Comparison of ENCODE assay signal across 11 mouse cellular contexts in genomic region chr3:29134509-29134908, GRCm38 (mm10). TPM values are rescaled to one million over a fixed set of nuclear protein-coding genes. Genes with fewer than 3 reads are reported as not detected.
DNase-seq lines count a peak whose midpoint lies in the region; ATAC-seq and TF ChIP-seq lines count a peak whose summit lies in the region.
"Had no signal": no experiment of that assay in that cellular context is flagged by ENCODE, and none has a peak within 500 bp of the region (broad histone marks: within the 10 kb centered on the region; RNA-seq: fewer than 3 reads in every experiment).

No protein-coding gene starts in this region.

- TF ChIP-seq EP300 in heart, postnatal 0 days (IDR thresholded peaks at IDR 0.05; ENCODE audit: low read depth), result no peak
- TF ChIP-seq EP300 in heart, adult 2 months (IDR thresholded peaks at IDR 0.05; ENCODE audit: insufficient read depth, low read depth, low read length), result no peak

- no peaks in the 10 kb centered on the region for H3K36me3 ChIP-seq in heart, postnatal 0 days (replicated peaks; ENCODE audit: control insufficient read depth, insufficient read depth, low read length)
- H3K36me3 ChIP-seq in heart, adult 2 months (ENCODE audit: control insufficient read depth, insufficient read depth, low read length), result no peaks in the 10 kb centered on the region
- no peaks in the 10 kb centered on the region for H3K36me3 ChIP-seq in neural tube, embryonic 15.5 days

- DNase-seq in heart, postnatal 0 days (ENCODE audit: low spot score), result no peak
- DNase-seq in heart, adult 2 months, result no peak
- peak; percentile 46 for DNase-seq in retina, postnatal 1 day
- DNase-seq in retina, embryonic 14.5 days (ENCODE audit: low spot score), result no peak
- peak; percentile 40 for DNase-seq in lung, postnatal 10 days
- no peak for DNase-seq in layer of hippocampus, postnatal 25 days (ENCODE audit: extremely low spot score in 1 of 2, low spot score in 1 of 2)
- DNase-seq in frontal cortex, postnatal 25 days (ENCODE audit: low spot score in 2 of 2), result no peak
- DNase-seq: cerebellum, adult 8-10 months had no signal

- H3K4me3 ChIP-seq in heart, postnatal 0 days (ENCODE audit: low read depth, low read length), result no peak overlapping the region
- no peak overlapping the region for H3K4me3 ChIP-seq in heart, adult 2 months
- H3K4me3 ChIP-seq in neural tube, embryonic 15.5 days (replicated peaks), result no peak overlapping the region

- no peaks in the 10 kb centered on the region for H3K4me1 ChIP-seq in heart, postnatal 0 days (ENCODE audit: control insufficient read depth, insufficient read depth)
- no peaks in the 10 kb centered on the region for H3K4me1 ChIP-seq in heart, adult 2 months (ENCODE audit: control insufficient read depth, insufficient read depth, low read length)
- H3K4me1 ChIP-seq in neural tube, embryonic 15.5 days, result peaks cover 26% of the 10 kb centered on the region

- intact Hi-C loops in heart, adult 2 months (cut with DNase I), result no loop called here

- H3K79me2 ChIP-seq in heart, adult 2 months (replicated peaks; ENCODE audit: control insufficient read depth, insufficient read depth, low read length), result no peaks in the 10 kb centered on the region

- WGBS in heart, postnatal 0 days, result 59% methylated on average over 11 of the region's 11 CpGs
- 61% methylated on average over 11 of the region's 11 CpGs for WGBS in heart, adult 2 months
- 28% methylated on average over 11 of the region's 11 CpGs for WGBS in neural tube, embryonic 15.5 days

- no peak for TF ChIP-seq POLR2A in heart, adult 2 months (IDR thresholded peaks at IDR 0.05; ENCODE audit: insufficient read depth, low read depth, low read length)

- peak overlapping the region; percentile 21; the same call in 1 of the 2 replicates for H3K4me2 ChIP-seq in heart, postnatal 0 days (ENCODE audit: low read depth, low read length)
- H3K4me2 ChIP-seq in neural tube, embryonic 15.5 days, result peak overlapping the region; percentile 44

- H3K9ac ChIP-seq in heart, postnatal 0 days (replicated peaks; ENCODE audit: low read depth, low read length), result no peak overlapping the region
- H3K9ac ChIP-seq in heart, adult 2 months (ENCODE audit: low read depth, low read length), result no peak overlapping the region
- no peak overlapping the region for H3K9ac ChIP-seq in neural tube, embryonic 15.5 days (replicated peaks)

- no peaks in the 10 kb centered on the region for H3K9me3 ChIP-seq in heart, postnatal 0 days (replicated peaks; ENCODE audit: control insufficient read depth, low read length)
- no peaks in the 10 kb centered on the region for H3K9me3 ChIP-seq in neural tube, embryonic 15.5 days (replicated peaks)

- TF ChIP-seq CTCF in heart, postnatal 0 days (IDR thresholded peaks at IDR 0.05; ENCODE audit: low read depth), result no peak
- TF ChIP-seq CTCF in heart, adult 2 months (IDR thresholded peaks at IDR 0.05), result no peak

- no peaks in the 10 kb centered on the region for H3K27me3 ChIP-seq in heart, postnatal 0 days (ENCODE audit: control insufficient read depth, insufficient read depth, low read length)
- H3K27me3 ChIP-seq in heart, adult 2 months (ENCODE audit: control insufficient read depth, insufficient read depth, low read length), result peaks cover 1% of the 10 kb centered on the region; the same call in 1 of the 2 replicates
- H3K27me3 ChIP-seq in neural tube, embryonic 15.5 days (replicated peaks), result no peaks in the 10 kb centered on the region

- H3K27ac ChIP-seq in heart, postnatal 0 days (ENCODE audit: low read depth), result no peak overlapping the region
- H3K27ac ChIP-seq in heart, adult 2 months, result no peak overlapping the region
- H3K27ac ChIP-seq in neural tube, embryonic 15.5 days (replicated peaks), result no peak overlapping the region

- ATAC-seq in heart, postnatal 0 days (ENCODE audit: insufficient read depth, low read depth), result no peak
- ATAC-seq in neural tube, embryonic 15.5 days (ENCODE audit: low FRiP score), result no peak

RNA-seq across cellular contexts. Expression of gene Egfem1, which starts 52.7 kb away (rescaled TPM):
- not detected in 2 replicates for total RNA-seq in heart, postnatal 0 days (2014; rRNA removed; ENCODE audit: low replicate concordance)
- polyA plus RNA-seq in heart, postnatal 0 days (2015; fragmentation: Nextera tagmentation; extraction: Ambion mirVana), result 0.14 and 0.23 TPM in 2 replicates
- not detected for total RNA-seq in heart, adult 2 months (2021)
- polyA plus RNA-seq in heart, adult 2 months (2012; rRNA removed), result 0.04 TPM in 1 of 2 replicates, not detected in the other
- 4.3 and 5.1 TPM in 2 replicates for polyA plus RNA-seq in neural tube, embryonic 15.5 days (2015; fragmentation: Nextera tagmentation; extraction: Ambion mirVana)
- 10 to 100 TPM; 30.4 to 35.9 TPM for total RNA-seq in layer of hippocampus, postnatal 25 days (2021)
- total RNA-seq: neutrophil, adult 5-6 weeks had no signal
- polyA plus RNA-seq: spleen, adult 2 months had no signal

Comparison
In these comparisons a context has a peak if more than half of its experiments do, and no peak if none do; other contexts are left out.
1. DNase-seq: peak in retina, postnatal 1 day (single experiment) and lung, postnatal 10 days (single experiment); none in heart, postnatal 0 days (single experiment), heart, adult 2 months (0 of 2), retina, embryonic 14.5 days (single experiment), layer of hippocampus, postnatal 25 days (0 of 2) and frontal cortex, postnatal 25 days (0 of 2).
2. RNA of gene Egfem1, which starts 52.7 kb away (total RNA-seq): 30.4 to 35.9 TPM in layer of hippocampus, postnatal 25 days; not detected in heart, adult 2 months and not detected in heart, postnatal 0 days; every median in the first group is over 10 times any median in the second.